Mouse (Mus musculus) forebrain, embryonic 13.5 days (tissue): ENCODE measurements around the gene Uvrag. TPM values are rescaled to one million over a fixed set of nuclear protein-coding genes. Genes with fewer than 3 reads are reported as not detected.

ENCODE experiments used
- ATAC-seq: fragments of 200-750 bp; cut with Nextera tagmentation; 2 replicates; pipeline ENCODE4 v1.8.0; 2017
- H3K27ac ChIP-seq: fragments of 300-500 bp; sonication (generic); 2 replicates; pipeline ENCODE4 v1.5.1; 2015; ENCODE audit warnings: inconsistent platforms, mild to moderate bottlenecking, moderate library complexity
- H3K27me3 ChIP-seq: fragments of 300-500 bp; sonication (generic); 2 replicates; pipeline ENCODE4 v1.6.1; 2015; ENCODE audit warnings: mild to moderate bottlenecking, inconsistent platforms
- H3K36me3 ChIP-seq: fragments of 300-500 bp; sonication (generic); 2 replicates; pipeline ENCODE4 v1.6.1; 2015; ENCODE audit warnings: mild to moderate bottlenecking, inconsistent platforms; ENCODE audit not compliant: poor library complexity, severe bottlenecking
- H3K4me1 ChIP-seq: fragments of 300-500 bp; sonication (generic); 2 replicates; pipeline ENCODE4 v1.6.1; 2015; ENCODE audit warnings: inconsistent platforms
- H3K4me2 ChIP-seq: fragments of 300-500 bp; sonication (generic); 2 replicates; pipeline ENCODE4 v1.6.1; 2015; ENCODE audit warnings: inconsistent platforms, mild to moderate bottlenecking, moderate library complexity
- H3K4me3 ChIP-seq: fragments of 300-500 bp; sonication (generic); 2 replicates; pipeline ENCODE4 v1.5.1; 2015; ENCODE audit warnings: mild to moderate bottlenecking, inconsistent platforms
- H3K9ac ChIP-seq: fragments of 300-500 bp; sonication (generic); 2 replicates; pipeline ENCODE4 v1.6.1; 2015; ENCODE audit warnings: mild to moderate bottlenecking, inconsistent platforms
- H3K9me3 ChIP-seq: fragments of 300-500 bp; sonication (generic); replicated peaks from 2 replicates; pipeline ENCODE4 v1.6.1; 2016; ENCODE audit warnings: inconsistent platforms
- WGBS: fragments of 180-500 bp; shearing (Covaris S2); methylation state at CpG from one replicate; pipeline ENCODE4 v1.1.7; 2015; 5-methylcytosine and 5-hydroxymethylcytosine counted together
- polyA plus RNA-seq: library from polyadenylated mRNA; unstranded; fragments of >200 nt; fragmentation: Nextera tagmentation; extraction: Ambion mirVana; gene quantifications from 2 replicates; pipeline ENCODE4 v1.2.1, GENCODE M21; 2015

Gene Uvrag
- polyA plus RNA-seq, 1 experiment from 2014 or later = 13.6 TPM

GRCm38 (mm10) chr7:99106714-99107270, 34.1 kb downstream of the Uvrag start:
- WGBS = 65% methylated on average over 4 of the region's 4 CpGs
- no peak for ATAC-seq
- no peaks in the 10 kb centered on the region for H3K27me3 ChIP-seq

GRCm38 (mm10) chr7:99101767-99102593, 39.0 kb downstream of the Uvrag start:
- Histone ChIP-seq H3K27me3 (no peaks in the 10 kb centered on the region), H3K9ac (no peak overlapping the region), H3K27ac (no peak overlapping the region), H3K9me3 (no peaks in the 10 kb centered on the region), H3K36me3 (0 out of 2 replicates have a peak, but pooled peaks cover 6% of the 10 kb centered on the region), H3K4me1 (peaks cover 30% of the 10 kb centered on the region), H3K4me3 (no peak overlapping the region), H3K4me2 (no peak overlapping the region)
- no peak for ATAC-seq
- 27% methylated on average over 11 of the region's 11 CpGs for WGBS

More at GRCm38 (mm10) chr7:99106714-99107270, 34.1 kb downstream of the Uvrag start:
- Histone ChIP-seq H3K9me3 (no peaks in the 10 kb centered on the region), H3K27ac (no peak overlapping the region), H3K9ac (0 out of 2 replicates have a peak overlapping the region, but pooled peaks have one; percentile 7), H3K4me2 (no peak overlapping the region), H3K36me3 (no peaks in the 10 kb centered on the region), H3K4me1 (peaks cover 12% of the 10 kb centered on the region), H3K4me3 (no peak overlapping the region)

- H3K9ac ChIP-seq = no peak overlapping the region
- H3K27ac ChIP-seq = no peak overlapping the region
- peaks cover 27% of the 10 kb centered on the region for H3K4me1 ChIP-seq
- no peak overlapping the region for H3K4me3 ChIP-seq
- H3K36me3 ChIP-seq = 0 out of 2 replicates have a peak, but pooled peaks cover 6% of the 10 kb centered on the region
- no peaks in the 10 kb centered on the region for H3K27me3 ChIP-seq
- no peak overlapping the region for H3K4me2 ChIP-seq
- no peaks in the 10 kb centered on the region for H3K9me3 ChIP-seq
- 51% methylated on average over 2 of the region's 2 CpGs for WGBS
- ATAC-seq = 0 out of 2 replicates have a peak, but pooled peaks have one; percentile 13
Observed at GRCm38 (mm10) chr7:99101076-99101475, 39.9 kb downstream of the Uvrag start.

GRCm38 (mm10) chr7:99100573-99100972, 40.4 kb downstream of the Uvrag start:
- no peaks in the 10 kb centered on the region for H3K9me3 ChIP-seq
- H3K4me1 ChIP-seq = peaks cover 27% of the 10 kb centered on the region
- H3K27me3 ChIP-seq = no peaks in the 10 kb centered on the region
- ATAC-seq = no peak
- 0 out of 2 replicates have a peak, but pooled peaks cover 6% of the 10 kb centered on the region for H3K36me3 ChIP-seq
- 81% methylated on average over 8 of the region's 8 CpGs for WGBS
- H3K4me2 ChIP-seq = no peak overlapping the region
- H3K9ac ChIP-seq = no peak overlapping the region
- no peak overlapping the region for H3K4me3 ChIP-seq
- H3K27ac ChIP-seq = no peak overlapping the region

GRCm38 (mm10) chr7:99100087-99100486, 40.9 kb downstream of the Uvrag start:
- H3K4me1 ChIP-seq = peaks cover 27% of the 10 kb centered on the region
- no peak for ATAC-seq
- no peak overlapping the region for H3K4me2 ChIP-seq
- 0 out of 2 replicates have a peak, but pooled peaks cover 6% of the 10 kb centered on the region for H3K36me3 ChIP-seq
- no peaks in the 10 kb centered on the region for H3K27me3 ChIP-seq
- H3K9ac ChIP-seq = no peak overlapping the region
- H3K4me3 ChIP-seq = no peak overlapping the region
- no peaks in the 10 kb centered on the region for H3K9me3 ChIP-seq
- no peak overlapping the region for H3K27ac ChIP-seq
- 64% methylated on average over 9 of the region's 9 CpGs for WGBS

GRCm38 (mm10) chr7:99097781-99098180, 43.2 kb downstream of the Uvrag start:
- Histone ChIP-seq H3K9me3 (no peaks in the 10 kb centered on the region), H3K36me3 (0 out of 2 replicates have a peak, but pooled peaks cover 6% of the 10 kb centered on the region), H3K27ac (no peak overlapping the region), H3K27me3 (no peaks in the 10 kb centered on the region), H3K4me3 (no peak overlapping the region), H3K4me2 (no peak overlapping the region), H3K9ac (no peak overlapping the region), H3K4me1 (peaks cover 27% of the 10 kb centered on the region)
- 88% methylated on average over 7 of the region's 7 CpGs for WGBS
- ATAC-seq = no peak

GRCm38 (mm10) chr7:99097128-99097527, 43.8 kb downstream of the Uvrag start:
- no peak overlapping the region for H3K4me2 ChIP-seq
- H3K9me3 ChIP-seq = no peaks in the 10 kb centered on the region
- H3K4me1 ChIP-seq = peaks cover 22% of the 10 kb centered on the region
- 88% methylated on average over 2 of the region's 2 CpGs for WGBS
- no peak overlapping the region for H3K9ac ChIP-seq
- H3K27me3 ChIP-seq = no peaks in the 10 kb centered on the region
- 0 out of 2 replicates have a peak, but pooled peaks cover 6% of the 10 kb centered on the region for H3K36me3 ChIP-seq
- H3K4me3 ChIP-seq = no peak overlapping the region
- H3K27ac ChIP-seq = no peak overlapping the region
- no peak for ATAC-seq

GRCm38 (mm10) chr7:99095191-99095590, 45.8 kb downstream of the Uvrag start:
- Histone ChIP-seq H3K4me2 (no peak overlapping the region), H3K27me3 (no peaks in the 10 kb centered on the region), H3K9me3 (no peaks in the 10 kb centered on the region), H3K36me3 (0 out of 2 replicates have a peak, but pooled peaks cover 6% of the 10 kb centered on the region), H3K27ac (no peak overlapping the region), H3K4me1 (peaks cover 4% of the 10 kb centered on the region), H3K4me3 (no peak overlapping the region), H3K9ac (no peak overlapping the region)
- WGBS = 67% methylated on average over 4 of the region's 4 CpGs
- no peak for ATAC-seq

- Histone ChIP-seq H3K4me3 (no peak overlapping the region), H3K9me3 (no peaks in the 10 kb centered on the region), H3K9ac (no peak overlapping the region), H3K27ac (no peak overlapping the region), H3K27me3 (no peaks in the 10 kb centered on the region), H3K4me2 (no peak overlapping the region), H3K4me1 (no peaks in the 10 kb centered on the region), H3K36me3 (0 out of 2 replicates have a peak, but pooled peaks cover 6% of the 10 kb centered on the region)
- ATAC-seq = no peak
- 95% methylated on average over 3 of the region's 3 CpGs for WGBS
Observed at GRCm38 (mm10) chr7:99094336-99094735, 46.6 kb downstream of the Uvrag start.

GRCm38 (mm10) chr7:99091915-99092645, 48.9 kb downstream of the Uvrag start:
- 88% methylated on average over 17 of the region's 17 CpGs for WGBS
- no peak for ATAC-seq

GRCm38 (mm10) chr7:99089716-99090115, 51.2 kb downstream of the Uvrag start:
- Histone ChIP-seq H3K4me3 (no peak overlapping the region), H3K9me3 (no peaks in the 10 kb centered on the region), H3K27me3 (no peaks in the 10 kb centered on the region), H3K9ac (no peak overlapping the region), H3K4me1 (no peaks in the 10 kb centered on the region), H3K4me2 (no peak overlapping the region), H3K27ac (no peak overlapping the region), H3K36me3 (0 out of 2 replicates have a peak, but pooled peaks cover 5% of the 10 kb centered on the region)
- ATAC-seq = no peak
- 79% methylated on average over 4 of the region's 4 CpGs for WGBS

More at GRCm38 (mm10) chr7:99091915-99092645, 48.9 kb downstream of the Uvrag start:
- no peak overlapping the region for H3K4me2 ChIP-seq
- no peak overlapping the region for H3K27ac ChIP-seq
- H3K36me3 ChIP-seq = no peaks in the 10 kb centered on the region
- H3K9ac ChIP-seq = no peak overlapping the region
- H3K4me1 ChIP-seq = no peaks in the 10 kb centered on the region
- H3K9me3 ChIP-seq = no peaks in the 10 kb centered on the region
- H3K27me3 ChIP-seq = no peaks in the 10 kb centered on the region
- no peak overlapping the region for H3K4me3 ChIP-seq
